Comparison of ENCODE assay signal across 7 mouse cellular contexts in the genomic region with DNA sequence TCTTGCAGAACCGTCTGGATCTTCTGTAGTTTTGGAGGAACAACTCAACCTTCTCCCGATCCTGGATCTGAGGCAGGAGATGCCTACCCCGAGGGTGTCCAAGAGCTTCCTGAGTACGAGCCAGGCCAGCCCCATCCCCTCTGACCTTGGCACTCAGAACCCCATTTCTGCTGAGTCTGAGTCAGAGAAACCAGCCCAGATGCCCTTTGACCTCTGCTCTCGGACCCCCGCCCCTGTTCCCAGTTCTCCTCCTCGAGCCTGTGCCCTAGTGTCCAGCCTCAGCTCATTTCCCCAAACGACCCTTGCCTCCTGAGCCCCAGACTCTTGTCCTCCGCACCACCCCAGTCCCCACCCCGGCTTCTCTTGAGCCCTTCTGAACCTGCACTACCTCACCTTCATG. TPM values are rescaled to one million over a fixed set of nuclear protein-coding genes. Genes with fewer than 3 reads are reported as not detected.
DNase-seq lines count a peak whose midpoint lies in the region; ATAC-seq lines count a peak whose summit lies in the region.

No protein-coding gene starts in this region.

- H3K9ac ChIP-seq in neural tube, embryonic 11.5 days (ENCODE audit: low read length) = peak overlapping the region; percentile 92
- H3K9ac ChIP-seq in forebrain, embryonic 16.5 days (replicated peaks; ENCODE audit: low read depth, low read length) = peak overlapping the region; percentile 83; the same call in 1 of the 2 replicates
- peak overlapping the region; percentile 83 for H3K9ac ChIP-seq in limb, embryonic 13.5 days
- H3K9ac ChIP-seq in stomach, embryonic 16.5 days (ENCODE audit: low read length) = peak overlapping the region; percentile 83

- 38% methylated on average over 10 of the region's 10 CpGs for WGBS in neural tube, embryonic 11.5 days
- WGBS in forebrain, embryonic 16.5 days = 30% methylated on average over 10 of the region's 10 CpGs
- 27% methylated on average over 10 of the region's 10 CpGs for WGBS in limb, embryonic 13.5 days
- 38% methylated on average over 10 of the region's 10 CpGs for WGBS in stomach, embryonic 16.5 days

- no peak for DNase-seq in neural tube, embryonic 11.5 days (ENCODE audit: low spot score)
- no peak for DNase-seq in neural tube, embryonic 10.5 days (ENCODE audit: extremely low spot score, low spot score)
- no peak for DNase-seq in embryo, embryonic 10 days (ENCODE audit: low spot score)
- DNase-seq in urinary bladder, postnatal 4 days (ENCODE audit: low spot score in 2 of 2) = no peak

- H3K36me3 ChIP-seq in neural tube, embryonic 11.5 days (ENCODE audit: control insufficient read depth, insufficient read depth, low read length) = peaks cover 4% of the 10 kb centered on the region; the same call in 1 of the 2 replicates
- H3K36me3 ChIP-seq in forebrain, embryonic 16.5 days (ENCODE audit: control insufficient read depth, insufficient read depth) = peaks cover 7% of the 10 kb centered on the region
- peaks cover 33% of the 10 kb centered on the region for H3K36me3 ChIP-seq in limb, embryonic 13.5 days
- H3K36me3 ChIP-seq in stomach, embryonic 16.5 days (ENCODE audit: control insufficient read depth, insufficient read depth, low read length) = no peaks in the 10 kb centered on the region

- H3K9me3 ChIP-seq in neural tube, embryonic 11.5 days (ENCODE audit: control insufficient read depth, low read length) = no peaks in the 10 kb centered on the region
- H3K9me3 ChIP-seq in forebrain, embryonic 16.5 days (ENCODE audit: control insufficient read depth, low read length) = no peaks in the 10 kb centered on the region
- H3K9me3 ChIP-seq in limb, embryonic 13.5 days = no peaks in the 10 kb centered on the region
- no peaks in the 10 kb centered on the region for H3K9me3 ChIP-seq in stomach, embryonic 16.5 days (replicated peaks; ENCODE audit: control insufficient read depth, low read length)

- peak overlapping the region; percentile 95 for H3K4me2 ChIP-seq in neural tube, embryonic 11.5 days (ENCODE audit: low read depth)
- peak overlapping the region; percentile 79 for H3K4me2 ChIP-seq in forebrain, embryonic 16.5 days (ENCODE audit: low read length)
- H3K4me2 ChIP-seq in limb, embryonic 13.5 days (replicated peaks) = peak overlapping the region; percentile 92
- peak overlapping the region; percentile 66 for H3K4me2 ChIP-seq in stomach, embryonic 16.5 days (ENCODE audit: low read depth, low read length)

- H3K4me1 ChIP-seq in neural tube, embryonic 11.5 days (ENCODE audit: control insufficient read depth, insufficient read depth, low read length) = peaks cover 8% of the 10 kb centered on the region; the same call in 1 of the 2 replicates
- peaks cover 8% of the 10 kb centered on the region for H3K4me1 ChIP-seq in forebrain, embryonic 16.5 days (replicated peaks; ENCODE audit: control insufficient read depth, insufficient read depth, low read length)
- peaks cover 10% of the 10 kb centered on the region for H3K4me1 ChIP-seq in limb, embryonic 13.5 days
- peaks cover 10% of the 10 kb centered on the region for H3K4me1 ChIP-seq in stomach, embryonic 16.5 days (ENCODE audit: control insufficient read depth, insufficient read depth, low read length)

- H3K27me3 ChIP-seq in neural tube, embryonic 11.5 days (ENCODE audit: control insufficient read depth, insufficient read depth, low read length) = no peaks in the 10 kb centered on the region
- H3K27me3 ChIP-seq in forebrain, embryonic 16.5 days (replicated peaks; ENCODE audit: control insufficient read depth, insufficient read depth, low read length) = no peaks in the 10 kb centered on the region
- no peaks in the 10 kb centered on the region for H3K27me3 ChIP-seq in limb, embryonic 13.5 days
- no peaks in the 10 kb centered on the region for H3K27me3 ChIP-seq in stomach, embryonic 16.5 days (ENCODE audit: control insufficient read depth, insufficient read depth, low read length)

- peak overlapping the region; percentile 69 for H3K4me3 ChIP-seq in neural tube, embryonic 11.5 days (ENCODE audit: low read depth, low read length)
- H3K4me3 ChIP-seq in forebrain, embryonic 16.5 days (replicated peaks; ENCODE audit: low read length) = peak overlapping the region; percentile 80
- H3K4me3 ChIP-seq in limb, embryonic 13.5 days = peak overlapping the region; percentile 69
- H3K4me3 ChIP-seq in stomach, embryonic 16.5 days (replicated peaks; ENCODE audit: low read length) = peak overlapping the region; percentile 69

- no peak overlapping the region for H3K27ac ChIP-seq in neural tube, embryonic 11.5 days (ENCODE audit: low read depth, low read length)
- H3K27ac ChIP-seq in forebrain, embryonic 16.5 days (ENCODE audit: low read length) = no peak overlapping the region
- H3K27ac ChIP-seq in limb, embryonic 13.5 days = no peak overlapping the region; the same call in 1 of the 2 replicates
- H3K27ac ChIP-seq in stomach, embryonic 16.5 days (ENCODE audit: low read length) = no peak overlapping the region

- no peak for ATAC-seq in neural tube, embryonic 11.5 days (ENCODE audit: insufficient read depth, low FRiP score, low TSS enrichment)
- no peak for ATAC-seq in forebrain, embryonic 16.5 days
- peak; percentile 8; the same call in 1 of the 2 replicates for ATAC-seq in limb, embryonic 13.5 days (ENCODE audit: low FRiP score, low read depth)
- no peak for ATAC-seq in stomach, embryonic 16.5 days (ENCODE audit: insufficient read depth, low FRiP score)

RNA-seq across cellular contexts. Expression of a gene that starts 1.2 kb away (rescaled TPM):
- 4.7 and 5.5 TPM in 2 replicates for polyA plus RNA-seq in neural tube, embryonic 11.5 days (2014; fragmentation: Nextera tagmentation; extraction: Ambion mirVana)
- polyA plus RNA-seq in forebrain, embryonic 16.5 days (2015; fragmentation: Nextera tagmentation; extraction: Ambion mirVana) = 5.2 and 7.5 TPM in 2 replicates
- 3.9 and 4.3 TPM in 2 replicates for polyA plus RNA-seq in limb, embryonic 13.5 days (2015; fragmentation: Nextera tagmentation; extraction: Ambion mirVana)
- 2.0 and 2.7 TPM in 2 replicates for polyA plus RNA-seq in stomach, embryonic 16.5 days (2015; fragmentation: Nextera tagmentation; extraction: Ambion mirVana)

RNA-seq across cellular contexts. Expression of a gene that starts 13.4 kb away (rescaled TPM):
- not detected in 2 replicates for polyA plus RNA-seq in neural tube, embryonic 11.5 days (2014; fragmentation: Nextera tagmentation; extraction: Ambion mirVana)
- not detected in 2 replicates for polyA plus RNA-seq in forebrain, embryonic 16.5 days (2015; fragmentation: Nextera tagmentation; extraction: Ambion mirVana)
- not detected in 2 replicates for polyA plus RNA-seq in limb, embryonic 13.5 days (2015; fragmentation: Nextera tagmentation; extraction: Ambion mirVana)
- 5.4 and 6.6 TPM in 2 replicates for polyA plus RNA-seq in stomach, embryonic 16.5 days (2015; fragmentation: Nextera tagmentation; extraction: Ambion mirVana)

RNA-seq across cellular contexts. Expression of a gene that starts 45.6 kb away (rescaled TPM):
- polyA plus RNA-seq in neural tube, embryonic 11.5 days (2014; fragmentation: Nextera tagmentation; extraction: Ambion mirVana) = 42.7 and 53.7 TPM in 2 replicates
- polyA plus RNA-seq in forebrain, embryonic 16.5 days (2015; fragmentation: Nextera tagmentation; extraction: Ambion mirVana) = 28.9 and 30.4 TPM in 2 replicates
- polyA plus RNA-seq in limb, embryonic 13.5 days (2015; fragmentation: Nextera tagmentation; extraction: Ambion mirVana) = 62.5 and 64.4 TPM in 2 replicates
- 57.7 and 62.0 TPM in 2 replicates for polyA plus RNA-seq in stomach, embryonic 16.5 days (2015; fragmentation: Nextera tagmentation; extraction: Ambion mirVana)

RNA-seq across cellular contexts. Expression of a gene that starts 45.7 kb away (rescaled TPM):
- polyA plus RNA-seq in neural tube, embryonic 11.5 days (2014; fragmentation: Nextera tagmentation; extraction: Ambion mirVana) = 48.1 and 50.9 TPM in 2 replicates
- 37.6 and 38.8 TPM in 2 replicates for polyA plus RNA-seq in forebrain, embryonic 16.5 days (2015; fragmentation: Nextera tagmentation; extraction: Ambion mirVana)
- 28.8 and 36.8 TPM in 2 replicates for polyA plus RNA-seq in limb, embryonic 13.5 days (2015; fragmentation: Nextera tagmentation; extraction: Ambion mirVana)
- polyA plus RNA-seq in stomach, embryonic 16.5 days (2015; fragmentation: Nextera tagmentation; extraction: Ambion mirVana) = 22.5 and 23.9 TPM in 2 replicates

RNA-seq across cellular contexts. Expression of a gene that starts 58.3 kb away (rescaled TPM):
- 224 and 226 TPM in 2 replicates for polyA plus RNA-seq in neural tube, embryonic 11.5 days (2014; fragmentation: Nextera tagmentation; extraction: Ambion mirVana)
- 350 and 382 TPM in 2 replicates for polyA plus RNA-seq in forebrain, embryonic 16.5 days (2015; fragmentation: Nextera tagmentation; extraction: Ambion mirVana)
- polyA plus RNA-seq in limb, embryonic 13.5 days (2015; fragmentation: Nextera tagmentation; extraction: Ambion mirVana) = 228 and 246 TPM in 2 replicates
- polyA plus RNA-seq in stomach, embryonic 16.5 days (2015; fragmentation: Nextera tagmentation; extraction: Ambion mirVana) = 209 and 240 TPM in 2 replicates
